In genomic region chr5:18477372-18478017, GRCm38 (mm10) we compare ENCODE assay signal across 25 mouse cellular contexts.
DNase-seq lines count a peak whose midpoint lies in the region; ATAC-seq and TF ChIP-seq lines count a peak whose summit lies in the region.
"Had no signal": no experiment of that assay in that cellular context is flagged by ENCODE, and none has a peak within 500 bp of the region (broad histone marks: within the 10 kb centered on the region; RNA-seq: fewer than 3 reads in every experiment).

No protein-coding gene starts in this region.

- WGBS in intestine, embryonic 15.5 days: 83% methylated on average over 6 of the region's 6 CpGs
- WGBS in intestine, postnatal 0 days: 65% methylated on average over 6 of the region's 6 CpGs
- 87% methylated on average over 6 of the region's 6 CpGs for WGBS in midbrain, embryonic 15.5 days

- H3K9ac ChIP-seq in intestine, embryonic 15.5 days: no peak overlapping the region
- no peak overlapping the region for H3K9ac ChIP-seq in intestine, postnatal 0 days (ENCODE audit: low read depth, low read length)
- H3K9ac ChIP-seq in midbrain, embryonic 15.5 days: no peak overlapping the region
- H3K9ac ChIP-seq: embryonic facial prominence, embryonic 13.5 days; embryonic facial prominence, embryonic 15.5 days; forebrain, embryonic 12.5 days had no signal

- H3K4me3 ChIP-seq in intestine, embryonic 15.5 days (replicated peaks): no peak overlapping the region
- H3K4me3 ChIP-seq in intestine, postnatal 0 days (ENCODE audit: low read depth, low read length): no peak overlapping the region
- no peak overlapping the region for H3K4me3 ChIP-seq in midbrain, embryonic 15.5 days
- H3K4me3 ChIP-seq: embryonic facial prominence, embryonic 13.5 days; embryonic facial prominence, embryonic 15.5 days; erythroblast, embryonic 14.5 days; forebrain, embryonic 10.5 days; forebrain, embryonic 12.5 days had no signal

- no peaks in the 10 kb centered on the region for H3K4me1 ChIP-seq in intestine, embryonic 15.5 days (replicated peaks)
- H3K4me1 ChIP-seq in intestine, postnatal 0 days (replicated peaks; ENCODE audit: control insufficient read depth, insufficient read depth, low read length): no peaks in the 10 kb centered on the region
- no peaks in the 10 kb centered on the region for H3K4me1 ChIP-seq in midbrain, embryonic 15.5 days
- H3K4me1 ChIP-seq: embryonic facial prominence, embryonic 13.5 days; embryonic facial prominence, embryonic 15.5 days; forebrain, embryonic 10.5 days; forebrain, embryonic 12.5 days had no signal

- H3K27me3 ChIP-seq in intestine, embryonic 15.5 days (replicated peaks): no peaks in the 10 kb centered on the region
- no peaks in the 10 kb centered on the region for H3K27me3 ChIP-seq in intestine, postnatal 0 days (replicated peaks; ENCODE audit: control insufficient read depth, insufficient read depth, low read length)
- no peaks in the 10 kb centered on the region for H3K27me3 ChIP-seq in midbrain, embryonic 15.5 days (replicated peaks)
- H3K27me3 ChIP-seq: embryonic facial prominence, embryonic 13.5 days; embryonic facial prominence, embryonic 15.5 days; forebrain, embryonic 12.5 days had no signal

- H3K9me3 ChIP-seq in intestine, embryonic 15.5 days: no peaks in the 10 kb centered on the region
- no peaks in the 10 kb centered on the region for H3K9me3 ChIP-seq in intestine, postnatal 0 days (ENCODE audit: control insufficient read depth)
- H3K9me3 ChIP-seq in midbrain, embryonic 15.5 days: no peaks in the 10 kb centered on the region
- H3K9me3 ChIP-seq: embryonic facial prominence, embryonic 13.5 days; embryonic facial prominence, embryonic 15.5 days; forebrain, embryonic 10.5 days; forebrain, embryonic 12.5 days; G1E had no signal

- no peak overlapping the region for H3K4me2 ChIP-seq in intestine, embryonic 15.5 days (replicated peaks)
- H3K4me2 ChIP-seq in intestine, postnatal 0 days (replicated peaks; ENCODE audit: low read depth): no peak overlapping the region
- no peak overlapping the region for H3K4me2 ChIP-seq in midbrain, embryonic 15.5 days
- H3K4me2 ChIP-seq: embryonic facial prominence, embryonic 13.5 days; embryonic facial prominence, embryonic 15.5 days; forebrain, embryonic 12.5 days had no signal

- H3K36me3 ChIP-seq in intestine, embryonic 15.5 days: no peaks in the 10 kb centered on the region
- no peaks in the 10 kb centered on the region for H3K36me3 ChIP-seq in intestine, postnatal 0 days (ENCODE audit: control insufficient read depth, insufficient read depth)
- H3K36me3 ChIP-seq in midbrain, embryonic 15.5 days (replicated peaks): no peaks in the 10 kb centered on the region
- H3K36me3 ChIP-seq: embryonic facial prominence, embryonic 13.5 days; embryonic facial prominence, embryonic 15.5 days; forebrain, embryonic 10.5 days; forebrain, embryonic 12.5 days; G1E had no signal

- TF ChIP-seq CTCF in intestine, postnatal 0 days (IDR thresholded peaks at IDR 0.05; ENCODE audit: low read depth): no peak

- DNase-seq in ES-CJ7 (ENCODE audit: low read depth, low spot score) (peak; percentile 8), R1 (ENCODE audit: low read depth, low spot score) (peak; percentile 61)
- no peak for DNase-seq in kidney, adult 11 months
- no peak for DNase-seq in kidney, adult 9 months
- DNase-seq: adrenal gland, adult 8-10 months; adrenal gland, postnatal 14 days; adrenal gland, postnatal 36 days; cerebellum, adult 11-12 months; cerebellum, adult 9-10 months; cerebellum, postnatal 10 days; cerebellum, postnatal 25 days; embryo, embryonic 11 days had no signal

- no peak overlapping the region for H3K27ac ChIP-seq in intestine, embryonic 15.5 days
- no peak overlapping the region for H3K27ac ChIP-seq in intestine, postnatal 0 days (ENCODE audit: low read depth, low read length)
- H3K27ac ChIP-seq in midbrain, embryonic 15.5 days: no peak overlapping the region
- H3K27ac ChIP-seq: embryonic facial prominence, embryonic 13.5 days; embryonic facial prominence, embryonic 15.5 days; forebrain, embryonic 10.5 days; forebrain, embryonic 12.5 days had no signal

- ATAC-seq in intestine, embryonic 15.5 days: peak; percentile 63; the same call in 1 of the 2 replicates
- peak; percentile 63 for ATAC-seq in intestine, postnatal 0 days
- ATAC-seq in midbrain, embryonic 15.5 days (replicated peaks): no peak
- ATAC-seq: activated CD4-positive, CD25-positive, alpha-beta regulatory T cell, adult 4 months; forebrain, embryonic 14.5 days; forebrain, embryonic 16.5 days; Patski had no signal

Comparison
In these comparisons a context has a peak if more than half of its experiments do, and no peak if none do; other contexts are left out.
1. DNase-seq: peak in ES-CJ7 (single experiment) and R1 (single experiment); none in kidney, adult 11 months (single experiment) and kidney, adult 9 months (single experiment).